Mouse (Mus musculus) gastrocnemius, adult 2 months (tissue): Measurements from ENCODE around the gene Serpinb9b. TPM values are rescaled to one million over a fixed set of nuclear protein-coding genes. Genes with fewer than 3 reads are reported as not detected.

Experiments
- DNase-seq: peaks from one replicate; pipeline ENCODE4 v3.0.0; 2022
- H3K27ac ChIP-seq: fragments of 200-600 bp; 2 replicates; pipeline ENCODE4 v1.8.1; 2022; ENCODE audit warnings: mild to moderate bottlenecking
- H3K4me3 ChIP-seq: fragments of 200-600 bp; 2 replicates; pipeline ENCODE4 v1.8.1; 2022; ENCODE audit warnings: mild to moderate bottlenecking, moderate library complexity
- CTCF ChIP-seq: fragments of 200-600 bp; IDR thresholded peaks from 2 replicates; pipeline ENCODE4 v1.8.1; 2022; ENCODE audit warnings: antibody characterized with exemption, mild to moderate bottlenecking, moderate library complexity
- intact Hi-C: fragments of 180-260 bp; cut with DNase I; formaldehyde crosslinking; loops from one replicate; pipeline ENCODE4 v1.15.1; 2025
- total RNA-seq, 2 experiments: library from RNA; stranded (reverse); gene quantifications; 2 replicates each; pipeline ENCODE4 v1.2.3; 2021

Gene Serpinb9b
- total RNA-seq, 2 experiments from 2014 or later = not detected

- intact Hi-C loops = no loop called here
- TF ChIP-seq CTCF = no peak
- DNase-seq = no peak
- Histone ChIP-seq H3K27ac (no peak overlapping the region), H3K4me3 (no peak overlapping the region)
Observed at GRCm38 (mm10) chr13:33067387-33067977, 40.3 kb downstream of the Serpinb9b start.

GRCm38 (mm10) chr13:33068164-33068563 is 40.9 kb downstream of the Serpinb9b start:
- intact Hi-C loops = no loop called here
- Histone ChIP-seq H3K27ac (no peak overlapping the region), H3K4me3 (no peak overlapping the region)
- DNase-seq = no peak
- TF ChIP-seq CTCF = no peak

GRCm38 (mm10) chr13:33071776-33072175 is 44.6 kb downstream of the Serpinb9b start:
- no peak for TF ChIP-seq CTCF
- H3K4me3 ChIP-seq = no peak overlapping the region
- no peak for DNase-seq
- intact Hi-C loops = loop anchor here (5.0 kb wide), 1 partner anchor 104 kb away; the partner anchor contains the start of gene Serpinb6b
- H3K27ac ChIP-seq = no peak overlapping the region

GRCm38 (mm10) chr13:33074029-33074428 is 46.8 kb downstream of the Serpinb9b start:
- Histone ChIP-seq H3K4me3 (no peak overlapping the region), H3K27ac (no peak overlapping the region)
- DNase-seq = peak; percentile 54
- intact Hi-C loops = loop anchor here (5.0 kb wide), 1 partner anchor 107 kb away; the partner anchor contains the start of gene Serpinb6b
- peak; percentile 71 for TF ChIP-seq CTCF

- Histone ChIP-seq H3K4me3 (no peak overlapping the region), H3K27ac (no peak overlapping the region)
- no peak for TF ChIP-seq CTCF
- no peak for DNase-seq
- intact Hi-C loops = loop anchor here (5.0 kb wide), 1 partner anchor 74 kb away; the partner anchor contains the start of gene Serpinb9
Observed at GRCm38 (mm10) chr13:33076247-33076646, 49.0 kb downstream of the Serpinb9b start.

- no peak for TF ChIP-seq CTCF
- DNase-seq = no peak
- Histone ChIP-seq H3K27ac (no peak overlapping the region), H3K4me3 (no peak overlapping the region)
- intact Hi-C loops = loop anchor here (5.0 kb wide), 1 partner anchor 75 kb away; the partner anchor contains the start of gene Serpinb9
Observed at GRCm38 (mm10) chr13:33077026-33077685, 49.9 kb downstream of the Serpinb9b start.

GRCm38 (mm10) chr13:33078056-33078705 is 51.0 kb downstream of the Serpinb9b start, which contains the start of gene Serpinb1b:
Gene Serpinb1b (plus strand): TSS chr13:33078575.
- H3K4me3 ChIP-seq = 0 out of 2 replicates have a peak within 1 kb of the TSS, but pooled peaks have one; percentile 17
- TF ChIP-seq CTCF = no peak
- DNase-seq = no peak
- intact Hi-C loops = loop anchor here (5.0 kb wide), 1 partner anchor 76 kb away; the partner anchor contains the start of gene Serpinb9
- no peak within 1 kb of the TSS for H3K27ac ChIP-seq

GRCm38 (mm10) chr13:33079391-33079790 is 52.2 kb downstream of the Serpinb9b start:
- intact Hi-C loops = loop anchor here (5.0 kb wide), 1 partner anchor 77 kb away; the partner anchor contains the start of gene Serpinb9

GRCm38 (mm10) chr13:33080356-33080755 is 53.1 kb downstream of the Serpinb9b start:
- Histone ChIP-seq H3K27ac (no peak overlapping the region), H3K4me3 (no peak overlapping the region)
- intact Hi-C loops = no loop called here
- peak; percentile 24 for DNase-seq
- TF ChIP-seq CTCF = peak; percentile 47

More at GRCm38 (mm10) chr13:33079391-33079790, 52.2 kb downstream of the Serpinb9b start:
- Histone ChIP-seq H3K27ac (no peak overlapping the region), H3K4me3 (0 out of 2 replicates have a peak overlapping the region, but pooled peaks have one; percentile 17)
- TF ChIP-seq CTCF = peak; percentile 68
- no peak for DNase-seq

GRCm38 (mm10) chr13:33083834-33084233 is 56.6 kb downstream of the Serpinb9b start:
- DNase-seq = no peak
- intact Hi-C loops = no loop called here
- Histone ChIP-seq H3K27ac (no peak overlapping the region), H3K4me3 (no peak overlapping the region)
- no peak for TF ChIP-seq CTCF

- TF ChIP-seq CTCF = no peak
- intact Hi-C loops = no loop called here
- no peak for DNase-seq
- Histone ChIP-seq H3K27ac (no peak overlapping the region), H3K4me3 (no peak overlapping the region)
Observed at GRCm38 (mm10) chr13:33084975-33085694, 57.9 kb downstream of the Serpinb9b start.
